Mouse (Mus musculus): ENCODE results near the gene 4930524J08Rik. TPM values are rescaled to one million over a fixed set of nuclear protein-coding genes. Genes with fewer than 3 reads are reported as not detected.
A peak's percentile ranks its signal among the peaks of the same experiment; 100 is the strongest.

Gene 4930524J08Rik
- polyA plus RNA-seq (2014; fragmentation: Nextera tagmentation; extraction: Ambion mirVana) = 3.5 and 5.0 TPM in 2 replicates

DNA sequence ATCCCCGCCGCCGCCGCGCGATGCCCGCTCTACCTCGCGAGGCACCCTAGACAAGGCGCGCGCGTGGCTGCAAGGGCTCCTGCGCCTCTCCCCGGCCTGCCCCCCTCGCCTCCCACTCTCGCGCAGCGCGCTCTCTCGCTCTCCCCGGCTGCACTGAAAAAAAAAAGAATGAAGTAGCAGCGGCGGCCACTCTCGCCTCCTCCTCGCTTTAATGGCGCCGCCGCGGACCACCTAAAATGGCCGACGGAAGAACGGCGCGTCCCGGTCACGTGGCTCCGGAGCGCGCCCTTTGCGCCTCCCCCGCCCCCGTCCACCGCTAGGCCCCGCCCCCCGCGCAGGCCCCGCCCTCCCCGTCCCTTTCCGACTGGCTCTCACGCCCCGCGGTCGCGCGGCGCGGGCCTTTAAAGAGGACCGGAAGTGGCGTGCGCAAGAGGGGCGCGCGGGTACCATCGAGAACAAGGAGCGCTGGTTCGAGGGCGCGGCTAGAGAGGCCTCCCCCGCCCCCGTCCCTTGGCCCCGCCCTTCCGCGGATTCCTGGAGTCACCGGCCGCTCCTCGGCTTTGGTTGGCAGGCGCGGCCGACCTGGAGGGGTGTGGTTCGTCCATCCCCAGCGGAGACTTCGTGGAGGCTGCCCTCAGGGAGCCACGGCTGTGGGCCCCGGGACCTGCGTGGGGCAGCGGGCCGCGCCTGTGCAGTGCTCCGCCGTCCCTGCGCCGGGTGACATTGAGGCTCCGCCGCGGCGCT lies at the start of gene 4930524J08Rik, which contains the start of gene Hnrnpd:
Gene 4930524J08Rik, plus strand, starts transcription at position 363 of the 744 bp plus-strand sequence.
Gene Hnrnpd, minus strand, starts transcription at position 240 of the 744 bp plus-strand sequence.
- ATAC-seq = peak; percentile 97
- no peaks in the 10 kb centered on the region for H3K27me3 ChIP-seq (replicated peaks; ENCODE audit: control insufficient read depth, insufficient read depth, low read length)
- H3K9ac ChIP-seq (ENCODE audit: low read length) = peak within 1 kb of the TSS; percentile 98
- WGBS = under 1% methylated on average over 71 of the region's 97 CpGs
- peak; percentile 99 for DNase-seq (ENCODE audit: low spot score)
- peaks cover 19% of the 10 kb centered on the region for H3K4me1 ChIP-seq (ENCODE audit: control insufficient read depth, insufficient read depth, low read length)
- H3K4me2 ChIP-seq (ENCODE audit: low read length) = peak within 1 kb of the TSS; percentile 87
- no peaks in the 10 kb centered on the region for H3K9me3 ChIP-seq (replicated peaks; ENCODE audit: control insufficient read depth, low read length)
- H3K36me3 ChIP-seq (ENCODE audit: control insufficient read depth, insufficient read depth, low read length) = peaks cover 9% of the 10 kb centered on the region; the same call in 1 of the 2 replicates
- peak within 1 kb of the TSS; percentile 98 for H3K27ac ChIP-seq (ENCODE audit: low read depth, low read length)
- H3K4me3 ChIP-seq (ENCODE audit: low read depth, low read length) = peak within 1 kb of the TSS; percentile 98

DNA sequence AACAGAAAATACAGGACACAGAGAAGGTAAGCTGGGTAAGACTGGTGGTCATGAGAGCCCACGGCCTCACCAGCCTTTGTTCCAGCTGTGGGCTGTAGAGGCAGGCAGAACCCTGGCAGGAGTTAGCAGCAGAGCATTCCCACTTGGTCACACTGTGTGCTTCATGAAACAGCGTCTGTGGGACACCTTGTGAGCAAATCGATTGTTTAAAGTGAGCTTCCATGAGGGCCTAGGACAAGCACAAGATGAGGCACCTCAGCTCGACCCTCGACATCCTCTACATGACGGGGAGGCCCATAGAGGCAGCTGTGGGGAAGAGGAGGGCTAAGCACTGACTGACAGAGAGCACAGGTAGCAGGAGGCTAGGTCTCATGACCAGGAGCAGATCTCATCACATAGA lies 47.0 kb upstream of the 4930524J08Rik start:
- Histone ChIP-seq H3K9me3 (replicated peaks; ENCODE audit: control insufficient read depth, low read length) (no peaks in the 10 kb centered on the region), H3K36me3 (ENCODE audit: control insufficient read depth, insufficient read depth, low read length) (no peaks in the 10 kb centered on the region), H3K9ac (ENCODE audit: low read length) (no peak overlapping the region), H3K4me3 (ENCODE audit: low read depth, low read length) (no peak overlapping the region), H3K27ac (ENCODE audit: low read depth, low read length) (no peak overlapping the region), H3K4me2 (ENCODE audit: low read length) (no peak overlapping the region), H3K4me1 (ENCODE audit: control insufficient read depth, insufficient read depth, low read length) (no peaks in the 10 kb centered on the region), H3K27me3 (replicated peaks; ENCODE audit: control insufficient read depth, insufficient read depth, low read length) (no peaks in the 10 kb centered on the region)
- DNase-seq (ENCODE audit: low spot score) = no peak
- no peak for ATAC-seq
- 77% methylated on average over 6 of the region's 6 CpGs for WGBS

DNA sequence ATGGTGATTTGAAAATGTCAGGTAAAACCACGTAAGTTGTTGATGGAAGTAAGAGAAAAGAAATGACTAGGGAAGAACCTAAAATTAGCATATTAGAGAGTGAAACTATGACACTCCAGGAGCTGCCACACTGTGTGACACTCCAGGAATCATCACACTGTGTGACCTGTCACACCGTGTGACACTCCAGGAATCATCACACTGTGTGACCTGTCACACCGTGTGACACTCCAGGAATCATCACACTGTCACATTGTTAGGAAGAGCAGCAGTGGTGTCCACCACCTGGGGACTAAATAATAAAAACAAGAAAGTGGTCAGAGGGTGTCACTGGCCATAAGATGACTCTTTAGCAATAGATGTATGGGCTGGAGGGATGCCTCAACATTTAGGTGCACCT lies 39.4 kb upstream of the 4930524J08Rik start:
- 80% methylated on average over 3 of the region's 3 CpGs for WGBS
- Histone ChIP-seq H3K27me3 (replicated peaks; ENCODE audit: control insufficient read depth, insufficient read depth, low read length) (no peaks in the 10 kb centered on the region), H3K4me2 (ENCODE audit: low read length) (no peak overlapping the region), H3K4me1 (ENCODE audit: control insufficient read depth, insufficient read depth, low read length) (no peaks in the 10 kb centered on the region), H3K36me3 (ENCODE audit: control insufficient read depth, insufficient read depth, low read length) (no peaks in the 10 kb centered on the region), H3K4me3 (ENCODE audit: low read depth, low read length) (no peak overlapping the region), H3K9ac (ENCODE audit: low read length) (no peak overlapping the region), H3K9me3 (replicated peaks; ENCODE audit: control insufficient read depth, low read length) (no peaks in the 10 kb centered on the region; the same call in 1 of the 2 replicates), H3K27ac (ENCODE audit: low read depth, low read length) (no peak overlapping the region)
- DNase-seq (ENCODE audit: low spot score) (no peak), ATAC-seq (no peak)

DNA sequence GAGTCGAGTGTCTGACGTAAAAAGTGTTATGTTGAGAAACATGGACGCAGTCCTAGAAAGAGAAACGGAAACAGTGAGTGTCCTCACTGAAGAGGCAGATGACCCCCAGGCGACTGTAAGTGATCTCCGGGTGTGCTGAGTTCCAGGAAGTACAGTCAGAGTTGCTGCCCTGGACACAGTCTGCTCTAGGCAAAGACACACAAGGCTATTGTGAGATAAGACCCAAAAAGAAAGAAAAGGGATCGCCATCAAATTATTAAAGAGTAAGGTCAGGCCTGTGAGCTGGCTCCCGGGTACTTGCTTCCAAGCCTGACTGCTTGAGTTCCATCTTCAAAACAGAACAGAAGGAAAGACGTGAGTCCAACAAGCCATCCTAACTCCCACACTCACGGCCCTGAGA lies 37.6 kb upstream of the 4930524J08Rik start:
- no peak for ATAC-seq

DNA sequence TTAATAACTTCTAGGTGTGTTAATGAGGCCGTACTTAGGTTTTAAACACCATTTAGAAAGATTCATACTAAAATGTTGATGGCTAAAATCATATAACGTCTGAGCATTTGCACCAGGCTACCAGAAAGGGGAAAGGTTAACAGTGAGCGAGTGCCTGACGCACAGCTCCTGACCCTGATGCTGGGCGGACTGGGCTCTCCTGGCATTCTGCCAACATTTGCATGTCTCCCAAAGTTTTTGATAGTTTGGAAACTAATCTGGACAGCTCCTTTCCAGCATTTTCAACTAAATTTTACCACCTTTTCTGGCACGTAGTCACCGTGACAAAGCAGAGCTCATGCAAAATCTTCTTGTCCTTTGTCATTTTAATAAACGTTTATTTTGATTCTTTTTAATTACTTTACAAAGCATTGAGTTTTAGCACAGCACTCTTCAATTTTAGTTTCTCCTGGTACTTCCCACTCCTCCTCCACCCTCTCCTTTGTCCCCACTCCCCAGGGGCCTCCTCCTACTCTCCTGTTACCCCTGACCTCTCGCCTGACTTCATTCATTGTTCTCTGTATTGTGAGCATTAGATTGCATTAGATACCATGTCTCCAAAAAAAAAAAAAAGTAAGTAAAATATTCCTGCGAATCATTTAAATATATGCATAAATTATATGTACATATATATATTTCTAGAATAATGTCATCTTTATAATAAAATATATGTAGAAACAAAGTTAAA lies 36.9 kb upstream of the 4930524J08Rik start:
- Histone ChIP-seq H3K9me3 (replicated peaks; ENCODE audit: control insufficient read depth, low read length) (peaks cover 2% of the 10 kb centered on the region; the same call in 1 of the 2 replicates), H3K4me2 (ENCODE audit: low read length) (no peak overlapping the region), H3K27ac (ENCODE audit: low read depth, low read length) (no peak overlapping the region), H3K36me3 (ENCODE audit: control insufficient read depth, insufficient read depth, low read length) (no peaks in the 10 kb centered on the region; the same call in 1 of the 2 replicates), H3K27me3 (replicated peaks; ENCODE audit: control insufficient read depth, insufficient read depth, low read length) (no peaks in the 10 kb centered on the region), H3K4me1 (ENCODE audit: control insufficient read depth, insufficient read depth, low read length) (no peaks in the 10 kb centered on the region), H3K9ac (ENCODE audit: low read length) (no peak overlapping the region), H3K4me3 (ENCODE audit: low read depth, low read length) (no peak overlapping the region)
- 41% methylated on average over 10 of the region's 10 CpGs for WGBS
- DNase-seq (ENCODE audit: low spot score) = peak; percentile 20
- no peak for ATAC-seq

More for the DNA sequence above, 37.6 kb upstream of the 4930524J08Rik start:
- no peaks in the 10 kb centered on the region; the same call in 1 of the 2 replicates for H3K36me3 ChIP-seq (ENCODE audit: control insufficient read depth, insufficient read depth, low read length)
- H3K4me1 ChIP-seq (ENCODE audit: control insufficient read depth, insufficient read depth, low read length) = no peaks in the 10 kb centered on the region
- H3K9ac ChIP-seq (ENCODE audit: low read length) = no peak overlapping the region
- H3K4me3 ChIP-seq (ENCODE audit: low read depth, low read length) = no peak overlapping the region
- peaks cover 2% of the 10 kb centered on the region; the same call in 1 of the 2 replicates for H3K9me3 ChIP-seq (replicated peaks; ENCODE audit: control insufficient read depth, low read length)
- no peak for DNase-seq (ENCODE audit: low spot score)
- no peak overlapping the region for H3K4me2 ChIP-seq (ENCODE audit: low read length)
- no peak overlapping the region for H3K27ac ChIP-seq (ENCODE audit: low read depth, low read length)
- WGBS = 79% methylated on average over 10 of the region's 10 CpGs
- no peaks in the 10 kb centered on the region for H3K27me3 ChIP-seq (replicated peaks; ENCODE audit: control insufficient read depth, insufficient read depth, low read length)

DNA sequence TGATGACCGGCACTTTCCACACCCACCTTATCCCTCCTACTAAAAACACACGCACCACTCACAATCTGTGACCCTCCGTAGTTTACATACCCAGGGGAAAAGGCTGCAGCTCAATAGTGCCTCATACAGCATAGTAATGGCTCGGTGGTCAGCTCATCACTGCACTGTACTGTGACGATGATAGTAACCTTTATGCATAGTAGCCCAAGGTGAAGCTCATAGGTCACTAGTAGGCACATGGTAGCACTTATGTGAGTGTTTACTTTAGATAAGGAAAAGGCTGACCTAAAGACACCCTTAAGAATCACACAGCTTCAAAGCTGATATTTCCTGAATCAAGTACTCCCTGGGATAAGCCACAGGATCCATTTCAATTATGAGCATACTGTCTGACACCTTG lies 26.3 kb upstream of the 4930524J08Rik start:
- H3K27ac ChIP-seq (ENCODE audit: low read depth, low read length) = no peak overlapping the region
- H3K36me3 ChIP-seq (ENCODE audit: control insufficient read depth, insufficient read depth, low read length) = peaks cover 6% of the 10 kb centered on the region; the same call in 1 of the 2 replicates
- H3K4me3 ChIP-seq (ENCODE audit: low read depth, low read length) = no peak overlapping the region
- H3K4me1 ChIP-seq (ENCODE audit: control insufficient read depth, insufficient read depth, low read length) = peaks cover 5% of the 10 kb centered on the region; the same call in 1 of the 2 replicates
- no peaks in the 10 kb centered on the region for H3K9me3 ChIP-seq (replicated peaks; ENCODE audit: control insufficient read depth, low read length)
- ATAC-seq (no peak), DNase-seq (ENCODE audit: low spot score) (no peak)
- no peak overlapping the region for H3K9ac ChIP-seq (ENCODE audit: low read length)
- 97% methylated on average over 5 of the region's 5 CpGs for WGBS
- H3K27me3 ChIP-seq (replicated peaks; ENCODE audit: control insufficient read depth, insufficient read depth, low read length) = no peaks in the 10 kb centered on the region
- H3K4me2 ChIP-seq (ENCODE audit: low read length) = no peak overlapping the region

DNA sequence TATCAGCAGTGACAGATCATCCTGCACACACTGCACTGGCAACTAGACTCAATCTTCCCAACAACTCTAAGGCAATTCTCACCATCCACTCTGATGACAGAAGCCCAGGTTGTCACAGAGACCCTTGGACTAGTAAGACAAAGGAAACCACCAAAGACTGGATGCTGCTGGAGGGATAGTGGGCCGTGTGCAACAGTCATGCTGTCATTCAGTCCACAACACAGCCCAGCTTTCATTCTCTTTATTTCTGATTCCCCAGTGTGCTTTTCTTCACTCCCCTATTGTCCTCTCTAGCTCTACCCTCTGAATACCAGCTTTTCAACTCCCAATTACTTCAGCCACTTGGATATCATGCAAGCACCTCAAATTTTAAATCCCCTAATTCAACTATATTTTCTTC lies 25.0 kb upstream of the 4930524J08Rik start:
- Histone ChIP-seq H3K36me3 (ENCODE audit: control insufficient read depth, insufficient read depth, low read length) (peaks cover 12% of the 10 kb centered on the region), H3K4me3 (ENCODE audit: low read depth, low read length) (no peak overlapping the region), H3K27me3 (replicated peaks; ENCODE audit: control insufficient read depth, insufficient read depth, low read length) (no peaks in the 10 kb centered on the region), H3K4me2 (ENCODE audit: low read length) (no peak overlapping the region), H3K27ac (ENCODE audit: low read depth, low read length) (no peak overlapping the region), H3K4me1 (ENCODE audit: control insufficient read depth, insufficient read depth, low read length) (peaks cover 5% of the 10 kb centered on the region; the same call in 1 of the 2 replicates), H3K9me3 (replicated peaks; ENCODE audit: control insufficient read depth, low read length) (no peaks in the 10 kb centered on the region), H3K9ac (ENCODE audit: low read length) (no peak overlapping the region)
- WGBS = 0% methylated on average over 1 of the region's 1 CpGs
- peak; percentile 48 for DNase-seq (ENCODE audit: low spot score)
- ATAC-seq = peak; percentile 51; the same call in 1 of the 2 replicates

DNA sequence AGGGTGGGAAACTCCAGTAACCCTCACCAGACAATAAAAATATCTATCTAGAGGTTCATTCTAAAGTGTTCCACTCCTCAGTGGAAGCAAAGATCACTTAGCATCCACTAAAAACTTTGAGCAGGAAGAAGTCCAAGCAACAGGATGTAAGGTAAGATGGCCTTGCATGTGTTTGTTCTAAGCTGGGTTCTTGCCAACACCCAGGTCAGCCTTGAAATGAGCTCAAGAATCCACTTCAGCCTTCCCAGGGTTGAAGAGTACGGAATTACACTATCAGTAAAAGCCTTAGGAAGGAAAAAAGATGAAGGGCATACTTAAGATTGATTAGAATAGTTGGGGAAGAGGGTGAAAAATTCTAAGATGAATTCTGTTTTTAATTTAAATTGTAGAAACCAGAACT lies 20.2 kb upstream of the 4930524J08Rik start:
- Histone ChIP-seq H3K9ac (ENCODE audit: low read length) (no peak overlapping the region), H3K36me3 (ENCODE audit: control insufficient read depth, insufficient read depth, low read length) (peaks cover 46% of the 10 kb centered on the region), H3K27me3 (replicated peaks; ENCODE audit: control insufficient read depth, insufficient read depth, low read length) (no peaks in the 10 kb centered on the region), H3K27ac (ENCODE audit: low read depth, low read length) (no peak overlapping the region), H3K4me1 (ENCODE audit: control insufficient read depth, insufficient read depth, low read length) (peaks cover 5% of the 10 kb centered on the region; the same call in 1 of the 2 replicates), H3K4me2 (ENCODE audit: low read length) (no peak overlapping the region), H3K9me3 (replicated peaks; ENCODE audit: control insufficient read depth, low read length) (no peaks in the 10 kb centered on the region), H3K4me3 (ENCODE audit: low read depth, low read length) (no peak overlapping the region)
- ATAC-seq (no peak), DNase-seq (ENCODE audit: low spot score) (no peak)
- WGBS = 100% methylated on average over 1 of the region's 1 CpGs

Measured in forebrain, embryonic 14.5 days (tissue).